Mouse (Mus musculus) liver, postnatal 0 days (tissue): ENCODE results near the gene Ffar2. TPM values are rescaled to one million over a fixed set of nuclear protein-coding genes. Genes with fewer than 3 reads are reported as not detected.

Experiments used
- ATAC-seq: fragments of 200-750 bp; cut with Nextera tagmentation; 2 replicates; pipeline ENCODE4 v1.8.0; 2017; ENCODE audit warnings: mild to moderate bottlenecking, moderate library complexity
- DNase-seq: peaks from one replicate; pipeline ENCODE4 v3.0.0-alpha.2; 2016
- H3K27ac ChIP-seq: fragments of 300-500 bp; sonication (generic); 2 replicates; pipeline ENCODE4 v1.5.1; 2014; ENCODE audit warnings: antibody characterized with exemption, moderate library complexity, mild to moderate bottlenecking, low read depth
- H3K27me3 ChIP-seq: fragments of 300-500 bp; sonication (generic); 2 replicates; pipeline ENCODE4 v1.6.1; 2014; ENCODE audit warnings: low read length, control low read depth, mixed read lengths; ENCODE audit not compliant: insufficient read depth
- H3K36me3 ChIP-seq: fragments of 300-500 bp; sonication (generic); replicated peaks from 2 replicates; pipeline ENCODE4 v1.6.1; 2014; ENCODE audit warnings: mild to moderate bottlenecking, control low read depth, low read length, moderate library complexity, mixed read lengths; ENCODE audit not compliant: insufficient read depth
- H3K4me1 ChIP-seq: fragments of 300-500 bp; sonication (generic); 2 replicates; pipeline ENCODE4 v1.6.1; 2014; ENCODE audit warnings: antibody characterized with exemption, mild to moderate bottlenecking, control low read depth; ENCODE audit not compliant: insufficient read depth
- H3K4me2 ChIP-seq: fragments of 300-500 bp; sonication (generic); 2 replicates; pipeline ENCODE4 v1.6.1; 2014; ENCODE audit warnings: low read depth, mild to moderate bottlenecking, low read length, moderate library complexity, mixed read lengths
- H3K4me3 ChIP-seq: fragments of 300-500 bp; sonication (generic); 2 replicates; pipeline ENCODE4 v1.5.1; 2014; ENCODE audit warnings: low read depth, low read length
- H3K9ac ChIP-seq: fragments of 300-500 bp; sonication (generic); replicated peaks from 2 replicates; pipeline ENCODE4 v1.6.1; 2014; ENCODE audit warnings: mild to moderate bottlenecking, moderate library complexity
- H3K9me3 ChIP-seq: fragments of 300-500 bp; sonication (generic); 2 replicates; pipeline ENCODE4 v1.6.1; 2016; ENCODE audit warnings: mild to moderate bottlenecking, control low read depth, low read length, mixed read lengths
- CTCF ChIP-seq: sonication (generic); IDR thresholded peaks from 2 replicates; pipeline ENCODE4 v1.5.1; 2016; ENCODE audit warnings: antibody characterized with exemption, low read depth
- EP300 ChIP-seq: IDR thresholded peaks from 2 replicates; pipeline ENCODE4 v1.6.1; 2016; ENCODE audit warnings: antibody characterized with exemption, low read depth, mild to moderate bottlenecking
- WGBS: fragments of 180-500 bp; shearing (Covaris S2); extraction: QIAGEN DNeasy Blood & Tissue Kit; methylation state at CpG from one replicate; pipeline ENCODE4 v1.1.7; 2014; ENCODE audit not compliant: insufficient replicate concordance; 5-methylcytosine and 5-hydroxymethylcytosine counted together
- polyA plus RNA-seq: library from polyadenylated mRNA; unstranded; fragments of >200 nt; fragmentation: Nextera tagmentation; extraction: Ambion mirVana; gene quantifications from 2 replicates; pipeline ENCODE4 v1.2.1, GENCODE M21; 2015

Ffar2 gene
- polyA plus RNA-seq, 1 experiment from 2014 or later, result 1.6 TPM

DNA sequence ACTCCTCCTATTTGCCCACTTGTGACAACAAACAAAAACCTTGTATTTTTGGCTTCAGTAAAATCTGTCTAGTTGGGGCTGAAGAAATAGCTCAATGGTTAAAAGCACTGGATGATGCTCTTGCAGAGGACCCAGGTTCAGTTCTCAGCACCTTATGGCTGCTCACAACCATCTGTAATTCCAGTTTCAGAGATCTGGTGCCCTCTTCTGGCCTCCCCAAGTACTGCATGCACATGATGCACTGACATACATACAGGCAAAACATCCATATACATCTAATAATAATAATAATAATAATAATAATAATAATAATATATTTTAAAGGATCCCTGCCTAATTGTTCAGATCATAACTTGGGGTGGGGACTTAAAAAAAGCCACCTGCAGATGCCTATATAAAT is 22.9 kb downstream of the Ffar2 start:
- H3K4me2 ChIP-seq, result no peak overlapping the region
- H3K4me3 ChIP-seq, result no peak overlapping the region
- DNase-seq (no peak), ATAC-seq (no peak)
- no peak overlapping the region for H3K9ac ChIP-seq
- H3K36me3 ChIP-seq, result no peaks in the 10 kb centered on the region
- H3K27me3 ChIP-seq, result no peaks in the 10 kb centered on the region
- no peaks in the 10 kb centered on the region for H3K4me1 ChIP-seq
- TF ChIP-seq CTCF, result peak; percentile 53
- no peak for TF ChIP-seq EP300
- H3K9me3 ChIP-seq, result peaks cover 6% of the 10 kb centered on the region
- no peak overlapping the region for H3K27ac ChIP-seq

DNA sequence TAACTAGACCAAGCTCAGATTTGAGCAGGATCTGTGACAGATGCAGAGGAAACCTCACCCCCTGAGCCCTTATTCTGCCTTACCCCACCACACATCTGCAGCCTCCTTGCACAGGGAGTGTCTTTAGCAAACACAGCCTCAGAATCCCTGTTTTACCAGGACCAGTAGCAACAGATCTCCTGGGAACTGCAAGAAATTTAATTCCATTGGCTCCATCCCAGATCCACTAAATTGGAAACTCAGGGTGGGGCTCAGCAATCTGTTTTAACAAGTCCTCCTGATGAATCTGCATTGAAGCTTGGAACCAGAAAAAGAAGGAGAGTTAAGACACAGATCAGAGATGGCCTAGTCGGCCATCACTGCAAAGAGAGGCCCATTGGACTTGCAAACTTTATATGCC is 26.8 kb downstream of the Ffar2 start:
- Histone ChIP-seq H3K9me3 (peaks cover 6% of the 10 kb centered on the region), H3K4me2 (no peak overlapping the region), H3K36me3 (no peaks in the 10 kb centered on the region), H3K4me1 (no peaks in the 10 kb centered on the region), H3K27me3 (no peaks in the 10 kb centered on the region), H3K9ac (no peak overlapping the region), H3K27ac (no peak overlapping the region), H3K4me3 (no peak overlapping the region)
- whole genome bisulfite sequencing, result 80% methylated on average over 1 of the region's 1 CpGs
- no peak for DNase-seq
- TF ChIP-seq EP300 (no peak), CTCF (no peak)
- no peak for ATAC-seq

DNA sequence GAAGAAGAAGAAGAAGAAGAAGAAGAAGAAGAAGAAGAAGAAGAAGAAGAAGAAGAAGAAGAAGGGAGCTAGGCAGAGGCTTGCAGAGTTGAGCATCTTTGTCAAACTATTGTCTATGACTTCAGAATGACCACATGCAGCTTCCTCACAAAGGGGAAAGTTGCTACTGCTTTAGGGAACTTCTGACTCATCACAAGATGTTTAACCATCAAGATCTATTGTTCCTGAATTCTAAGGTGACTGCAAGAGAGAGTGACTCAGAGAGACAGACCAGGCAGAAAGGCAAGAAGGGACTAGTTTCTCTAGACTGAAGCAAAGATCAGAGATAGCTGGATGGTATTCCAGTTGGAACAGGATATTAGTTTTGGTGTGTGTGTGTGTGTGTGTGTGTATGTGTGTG is 28.7 kb downstream of the Ffar2 start:
- no peaks in the 10 kb centered on the region for H3K27me3 ChIP-seq
- no peak overlapping the region for H3K9ac ChIP-seq
- H3K9me3 ChIP-seq, result no peaks in the 10 kb centered on the region
- ATAC-seq, result no peak
- H3K4me1 ChIP-seq, result no peaks in the 10 kb centered on the region
- no peak overlapping the region for H3K27ac ChIP-seq
- no peak for DNase-seq
- H3K4me3 ChIP-seq, result no peak overlapping the region
- TF ChIP-seq CTCF (no peak), EP300 (no peak)
- no peaks in the 10 kb centered on the region for H3K36me3 ChIP-seq
- no peak overlapping the region for H3K4me2 ChIP-seq

DNA sequence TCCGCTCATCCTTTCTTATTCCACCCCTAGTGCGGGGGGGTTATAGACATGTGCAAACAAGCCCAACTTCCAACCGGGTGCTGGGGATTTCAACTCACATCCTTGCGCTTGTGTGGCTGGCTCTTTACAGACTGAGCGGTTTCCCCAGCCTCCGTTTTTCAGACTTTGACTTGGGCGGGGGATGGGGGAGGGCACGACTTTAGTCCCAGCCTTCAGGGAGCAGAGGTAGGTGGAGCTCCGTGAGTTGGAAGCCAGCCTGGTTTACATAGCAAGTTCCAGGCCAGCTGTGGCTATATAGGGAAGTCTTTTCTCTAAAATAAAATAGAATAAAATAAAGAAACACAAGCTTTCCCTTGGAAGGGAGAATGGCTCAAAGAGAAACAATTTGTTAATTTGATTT is 31.7 kb downstream of the Ffar2 start:
- Histone ChIP-seq H3K36me3 (no peaks in the 10 kb centered on the region), H3K9ac (no peak overlapping the region), H3K9me3 (no peaks in the 10 kb centered on the region), H3K4me2 (no peak overlapping the region), H3K27ac (no peak overlapping the region), H3K27me3 (no peaks in the 10 kb centered on the region), H3K4me3 (no peak overlapping the region), H3K4me1 (no peaks in the 10 kb centered on the region)
- TF ChIP-seq EP300 (no peak), CTCF (no peak)
- no peak for DNase-seq
- no peak for ATAC-seq
- 22% methylated on average over 9 of the region's 9 CpGs for WGBS

DNA sequence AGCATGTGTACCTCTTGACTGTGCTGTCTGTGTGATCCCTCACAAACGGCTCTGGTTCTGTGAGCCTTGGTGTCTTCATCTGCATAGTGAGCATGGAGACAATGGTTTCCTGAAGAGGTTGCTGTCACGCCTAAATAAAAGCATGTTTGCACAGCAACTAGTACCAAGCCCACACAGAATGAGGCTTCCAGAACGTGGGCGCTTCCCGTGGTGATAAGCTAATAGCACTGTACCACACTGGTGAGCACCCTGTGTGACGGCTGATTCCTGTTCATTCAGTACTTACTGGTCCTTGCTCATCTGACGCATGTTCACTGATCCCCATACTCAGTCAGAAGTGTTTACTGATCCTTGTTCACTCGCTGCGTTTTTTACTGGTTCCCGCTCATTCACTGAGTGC is 33.4 kb downstream of the Ffar2 start:
- no peaks in the 10 kb centered on the region for H3K4me1 ChIP-seq
- ATAC-seq (no peak), DNase-seq (no peak)
- TF ChIP-seq EP300, result no peak
- no peak for TF ChIP-seq CTCF
- WGBS, result 75% methylated on average over 10 of the region's 10 CpGs
- H3K4me2 ChIP-seq, result no peak overlapping the region
- H3K4me3 ChIP-seq, result no peak overlapping the region
- no peaks in the 10 kb centered on the region for H3K36me3 ChIP-seq
- H3K9me3 ChIP-seq, result no peaks in the 10 kb centered on the region
- H3K27me3 ChIP-seq, result no peaks in the 10 kb centered on the region
- H3K9ac ChIP-seq, result no peak overlapping the region
- H3K27ac ChIP-seq, result no peak overlapping the region

DNA sequence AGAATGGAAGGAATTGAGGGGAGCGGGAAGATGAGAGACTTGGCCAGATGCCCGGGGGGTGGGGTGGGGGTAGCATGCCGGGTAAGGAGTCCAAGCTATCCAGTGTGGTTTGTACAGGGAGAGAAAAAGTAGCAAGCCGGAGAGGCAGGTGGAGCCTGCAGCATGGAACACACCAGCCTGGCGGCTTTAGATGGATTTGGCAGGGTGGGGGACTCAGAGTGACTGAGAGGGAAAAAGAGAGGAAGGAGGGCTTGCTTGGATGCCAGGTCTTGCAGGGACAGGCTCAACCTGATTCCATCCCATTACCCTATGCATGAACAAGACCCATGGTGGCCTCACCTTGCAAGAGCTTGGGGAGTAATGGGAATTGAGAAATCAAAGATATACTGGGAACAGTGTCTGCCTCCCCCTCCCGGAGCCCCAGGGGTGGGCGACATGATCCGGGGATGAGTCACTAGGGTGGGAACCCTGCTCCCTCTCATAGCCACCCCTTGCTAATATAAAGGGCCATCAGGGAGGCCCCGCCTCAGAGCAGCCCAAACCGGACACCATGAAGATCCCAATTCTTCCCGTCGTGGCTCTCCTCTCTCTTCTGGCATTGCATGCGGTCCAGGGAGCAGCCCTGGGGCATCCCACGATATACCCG is 36.1 kb downstream of the Ffar2 start, which contains the start of gene Krtdap:
Gene Krtdap, plus strand, starts transcription at position 520 of the 646 bp plus-strand sequence.
- TF ChIP-seq EP300 (no peak), CTCF (no peak)
- no peak for DNase-seq
- Histone ChIP-seq H3K27me3 (no peaks in the 10 kb centered on the region), H3K9ac (no peak within 1 kb of the TSS), H3K36me3 (no peaks in the 10 kb centered on the region), H3K9me3 (no peaks in the 10 kb centered on the region), H3K27ac (no peak within 1 kb of the TSS), H3K4me1 (no peaks in the 10 kb centered on the region), H3K4me3 (no peak within 1 kb of the TSS), H3K4me2 (no peak within 1 kb of the TSS)
- WGBS, result 61% methylated on average over 15 of the region's 15 CpGs
- no peak for ATAC-seq
